Mouse (Mus musculus) stomach, embryonic 15.5 days (tissue): Measurements from ENCODE around the gene Smc3. TPM values are rescaled to one million over a fixed set of nuclear protein-coding genes. Genes with fewer than 3 reads are reported as not detected.

Experiments used
- ATAC-seq: fragments of 200-750 bp; cut with Nextera tagmentation; 2 replicates; pipeline ENCODE4 v1.8.0; 2017; ENCODE audit warnings: low read depth, moderate number of reproducible peaks, moderate TSS enrichment; ENCODE audit not compliant: insufficient read depth, low FRiP score
- H3K27ac ChIP-seq: fragments of 300-500 bp; sonication (generic); 2 replicates; pipeline ENCODE4 v1.5.1; 2015; ENCODE audit warnings: mild to moderate bottlenecking, inconsistent platforms
- H3K27me3 ChIP-seq: fragments of 300-500 bp; sonication (generic); replicated peaks from 2 replicates; pipeline ENCODE4 v1.6.1; 2015; ENCODE audit warnings: inconsistent platforms
- H3K36me3 ChIP-seq: fragments of 300-500 bp; sonication (generic); 2 replicates; pipeline ENCODE4 v1.6.1; 2015; ENCODE audit warnings: inconsistent platforms
- H3K4me1 ChIP-seq: fragments of 300-500 bp; sonication (generic); 2 replicates; pipeline ENCODE4 v1.6.1; 2015; ENCODE audit warnings: inconsistent platforms
- H3K4me2 ChIP-seq: fragments of 300-500 bp; sonication (generic); 2 replicates; pipeline ENCODE4 v1.6.1; 2015; ENCODE audit warnings: mild to moderate bottlenecking, inconsistent platforms
- H3K4me3 ChIP-seq: fragments of 300-500 bp; sonication (generic); replicated peaks from 2 replicates; pipeline ENCODE4 v1.5.1; 2015; ENCODE audit warnings: inconsistent platforms
- H3K9ac ChIP-seq: fragments of 300-500 bp; sonication (generic); 2 replicates; pipeline ENCODE4 v1.6.1; 2015; ENCODE audit warnings: inconsistent platforms
- H3K9me3 ChIP-seq: fragments of 300-500 bp; sonication (generic); 2 replicates; pipeline ENCODE4 v1.6.1; 2016; ENCODE audit warnings: inconsistent platforms
- WGBS: fragments of 180-500 bp; shearing (Covaris S2); methylation state at CpG from one replicate; pipeline ENCODE4 v1.1.7; 2015; 5-methylcytosine and 5-hydroxymethylcytosine counted together
- polyA plus RNA-seq: library from polyadenylated mRNA; unstranded; fragments of >200 nt; fragmentation: Nextera tagmentation; extraction: Ambion mirVana; gene quantifications from 2 replicates; pipeline ENCODE4 v1.2.1, GENCODE M21; 2015

Smc3 gene
- polyA plus RNA-seq, 1 experiment from 2014 or later, result 65.5 TPM

- Histone ChIP-seq H3K4me3 (no peak overlapping the region), H3K4me1 (0 out of 2 replicates have a peak, but pooled peaks cover 6% of the 10 kb centered on the region), H3K9ac (no peak overlapping the region), H3K27ac (no peak overlapping the region), H3K9me3 (no peaks in the 10 kb centered on the region), H3K4me2 (no peak overlapping the region), H3K36me3 (no peaks in the 10 kb centered on the region), H3K27me3 (no peaks in the 10 kb centered on the region)
- ATAC-seq, result no peak
- 43% methylated on average over 14 of the region's 14 CpGs for WGBS
Observed at GRCm38 (mm10) chr19:53661938-53662722, 61.9 kb downstream of the Smc3 start.

- Histone ChIP-seq H3K36me3 (no peaks in the 10 kb centered on the region), H3K4me1 (0 out of 2 replicates have a peak, but pooled peaks cover 6% of the 10 kb centered on the region), H3K27me3 (no peaks in the 10 kb centered on the region), H3K9me3 (no peaks in the 10 kb centered on the region), H3K27ac (no peak overlapping the region), H3K4me3 (no peak overlapping the region), H3K4me2 (no peak overlapping the region), H3K9ac (no peak overlapping the region)
- WGBS, result 89% methylated on average over 9 of the region's 9 CpGs
- no peak for ATAC-seq
Observed at GRCm38 (mm10) chr19:53664831-53665230, 64.6 kb downstream of the Smc3 start.

- 0 out of 2 replicates have a peak, but pooled peaks cover 6% of the 10 kb centered on the region for H3K4me1 ChIP-seq
- no peak overlapping the region for H3K27ac ChIP-seq
- H3K9ac ChIP-seq, result no peak overlapping the region
- H3K4me2 ChIP-seq, result no peak overlapping the region
- WGBS, result 87% methylated on average over 4 of the region's 4 CpGs
- no peaks in the 10 kb centered on the region for H3K27me3 ChIP-seq
- no peak for ATAC-seq
- no peaks in the 10 kb centered on the region for H3K9me3 ChIP-seq
- no peak overlapping the region for H3K4me3 ChIP-seq
- H3K36me3 ChIP-seq, result no peaks in the 10 kb centered on the region
Observed at GRCm38 (mm10) chr19:53665391-53665790, 65.2 kb downstream of the Smc3 start.

- no peak overlapping the region for H3K27ac ChIP-seq
- no peak overlapping the region for H3K9ac ChIP-seq
- 0 out of 2 replicates have a peak, but pooled peaks cover 6% of the 10 kb centered on the region for H3K4me1 ChIP-seq
- no peaks in the 10 kb centered on the region for H3K9me3 ChIP-seq
- no peaks in the 10 kb centered on the region for H3K36me3 ChIP-seq
- 0 out of 2 replicates have a peak, but pooled peaks cover 4% of the 10 kb centered on the region for H3K27me3 ChIP-seq
- no peak overlapping the region for H3K4me3 ChIP-seq
- WGBS, result 37% methylated on average over 8 of the region's 8 CpGs
- ATAC-seq, result no peak
- H3K4me2 ChIP-seq, result no peak overlapping the region
Observed at GRCm38 (mm10) chr19:53666708-53667107, 66.5 kb downstream of the Smc3 start.

- WGBS, result 83% methylated on average over 7 of the region's 7 CpGs
- Histone ChIP-seq H3K4me1 (no peaks in the 10 kb centered on the region), H3K27me3 (peaks cover 8% of the 10 kb centered on the region; the same call in 1 of the 2 replicates)
Observed at GRCm38 (mm10) chr19:53668821-53669220, 68.6 kb downstream of the Smc3 start.

GRCm38 (mm10) chr19:53670625-53671141, 70.5 kb downstream of the Smc3 start:
- H3K4me1 ChIP-seq, result no peaks in the 10 kb centered on the region
- H3K9me3 ChIP-seq, result no peaks in the 10 kb centered on the region
- H3K9ac ChIP-seq, result no peak overlapping the region
- H3K27ac ChIP-seq, result no peak overlapping the region
- 50% methylated on average over 12 of the region's 12 CpGs for WGBS
- peaks cover 25% of the 10 kb centered on the region; the same call in 1 of the 2 replicates for H3K27me3 ChIP-seq
- H3K36me3 ChIP-seq, result no peaks in the 10 kb centered on the region
- no peak overlapping the region for H3K4me2 ChIP-seq
- no peak for ATAC-seq
- no peak overlapping the region for H3K4me3 ChIP-seq

More at GRCm38 (mm10) chr19:53668821-53669220, 68.6 kb downstream of the Smc3 start:
- no peaks in the 10 kb centered on the region for H3K36me3 ChIP-seq
- H3K9me3 ChIP-seq, result no peaks in the 10 kb centered on the region
- H3K4me2 ChIP-seq, result no peak overlapping the region
- no peak overlapping the region for H3K4me3 ChIP-seq
- ATAC-seq, result no peak
- H3K9ac ChIP-seq, result no peak overlapping the region
- no peak overlapping the region for H3K27ac ChIP-seq

- Histone ChIP-seq H3K36me3 (no peaks in the 10 kb centered on the region), H3K9me3 (no peaks in the 10 kb centered on the region), H3K27ac (no peak overlapping the region), H3K4me1 (peaks cover 4% of the 10 kb centered on the region), H3K4me2 (no peak overlapping the region), H3K4me3 (no peak overlapping the region), H3K9ac (no peak overlapping the region), H3K27me3 (peaks cover 33% of the 10 kb centered on the region)
- ATAC-seq, result no peak
- 69% methylated on average over 3 of the region's 3 CpGs for WGBS
Observed at GRCm38 (mm10) chr19:53671432-53671831, 71.2 kb downstream of the Smc3 start.

- no peaks in the 10 kb centered on the region for H3K36me3 ChIP-seq
- ATAC-seq, result no peak
- H3K27ac ChIP-seq, result no peak overlapping the region
- peaks cover 57% of the 10 kb centered on the region for H3K27me3 ChIP-seq
- no peaks in the 10 kb centered on the region for H3K9me3 ChIP-seq
- 40% methylated on average over 9 of the region's 9 CpGs for WGBS
- no peak overlapping the region for H3K9ac ChIP-seq
- no peak overlapping the region for H3K4me3 ChIP-seq
- peaks cover 10% of the 10 kb centered on the region for H3K4me1 ChIP-seq
- H3K4me2 ChIP-seq, result no peak overlapping the region
Observed at GRCm38 (mm10) chr19:53674131-53674925, 74.1 kb downstream of the Smc3 start.

GRCm38 (mm10) chr19:53676228-53676627, 76.0 kb downstream of the Smc3 start:
- Histone ChIP-seq H3K9ac (no peak overlapping the region), H3K4me1 (peaks cover 10% of the 10 kb centered on the region), H3K36me3 (no peaks in the 10 kb centered on the region), H3K9me3 (no peaks in the 10 kb centered on the region), H3K27me3 (peaks cover 55% of the 10 kb centered on the region), H3K4me3 (peak overlapping the region; percentile 59), H3K27ac (no peak overlapping the region), H3K4me2 (peak overlapping the region; percentile 99)
- WGBS, result 2% methylated on average over 26 of the region's 26 CpGs
- ATAC-seq, result no peak

- H3K9ac ChIP-seq, result peak within 1 kb of the TSS; percentile 0
- peaks cover 55% of the 10 kb centered on the region for H3K27me3 ChIP-seq
- peak within 1 kb of the TSS; percentile 59 for H3K4me3 ChIP-seq
- no peaks in the 10 kb centered on the region for H3K36me3 ChIP-seq
- under 1% methylated on average over 81 of the region's 82 CpGs for WGBS
- no peaks in the 10 kb centered on the region for H3K9me3 ChIP-seq
- H3K27ac ChIP-seq, result no peak within 1 kb of the TSS
- H3K4me1 ChIP-seq, result peaks cover 10% of the 10 kb centered on the region
- peak; percentile 35; the same call in 1 of the 2 replicates for ATAC-seq
- peak within 1 kb of the TSS; percentile 99 for H3K4me2 ChIP-seq
Observed at GRCm38 (mm10) chr19:53676718-53677634, 76.8 kb downstream of the Smc3 start, which contains the start of gene Rbm20. Gene Rbm20, plus strand, starts transcription at chr19:53677306.

- Histone ChIP-seq H3K36me3 (no peaks in the 10 kb centered on the region), H3K27ac (no peak overlapping the region), H3K4me3 (no peak overlapping the region), H3K9me3 (no peaks in the 10 kb centered on the region), H3K27me3 (peaks cover 51% of the 10 kb centered on the region), H3K4me1 (peaks cover 10% of the 10 kb centered on the region), H3K9ac (no peak overlapping the region), H3K4me2 (no peak overlapping the region)
- no peak for ATAC-seq
- 95% methylated on average over 9 of the region's 9 CpGs for WGBS
Observed at GRCm38 (mm10) chr19:53679194-53679593, 79.0 kb downstream of the Smc3 start.
